Mouse (Mus musculus): ENCODE measurements around the gene Plekhh3.

Gene Plekhh3

GRCm38 (mm10) chr11:101170811-101171610, at the start of gene Plekhh3:
Plekhh3 (minus strand) TSS chr11:101171351.
- peak; percentile 95 to 97 for DNase-seq

GRCm38 (mm10) chr11:101220853-101221252, 49.7 kb upstream of the Plekhh3 start:
- DNase-seq = no peak

- peak; percentile 37 to 73 for DNase-seq
These were observed 47.4 kb upstream of the Plekhh3 start for GRCm38 (mm10) chr11:101218436-101219055.

GRCm38 (mm10) chr11:101216936-101217335, 45.8 kb upstream of the Plekhh3 start:
- DNase-seq = peak; percentile 14 to 54

GRCm38 (mm10) chr11:101211970-101212369, 40.8 kb upstream of the Plekhh3 start:
- peak in 1 of 2 experiments; percentile 65 for DNase-seq

- DNase-seq = peak in 1 of 2 experiments; percentile 25
These were observed 29.8 kb upstream of the Plekhh3 start for GRCm38 (mm10) chr11:101200986-101201385.

- no peak for DNase-seq
These were observed 28.4 kb upstream of the Plekhh3 start for GRCm38 (mm10) chr11:101199555-101199954.

- DNase-seq = no peak
These were observed 25.0 kb upstream of the Plekhh3 start for GRCm38 (mm10) chr11:101196175-101196574.

- no peak for DNase-seq
These were observed 24.4 kb upstream of the Plekhh3 start for GRCm38 (mm10) chr11:101195571-101195970.

GRCm38 (mm10) chr11:101195101-101195500, 23.9 kb upstream of the Plekhh3 start:
- DNase-seq = no peak

- no peak for DNase-seq
These were observed 23.5 kb upstream of the Plekhh3 start for GRCm38 (mm10) chr11:101194643-101195042.

- DNase-seq = no peak
These were observed 23.0 kb upstream of the Plekhh3 start for GRCm38 (mm10) chr11:101194137-101194536.

- DNase-seq = no peak
These were observed 21.9 kb upstream of the Plekhh3 start for GRCm38 (mm10) chr11:101193076-101193475.

GRCm38 (mm10) chr11:101192646-101193045, 21.5 kb upstream of the Plekhh3 start:
- DNase-seq = no peak

- DNase-seq = no peak
These were observed 20.8 kb upstream of the Plekhh3 start for GRCm38 (mm10) chr11:101191919-101192470.

- no peak for DNase-seq
These were observed 20.1 kb upstream of the Plekhh3 start for GRCm38 (mm10) chr11:101190913-101191907.

GRCm38 (mm10) chr11:101190181-101190912, 19.2 kb upstream of the Plekhh3 start:
- DNase-seq = no peak

- DNase-seq = peak in 1 of 2 experiments; percentile 42
These were observed 18.5 kb upstream of the Plekhh3 start for GRCm38 (mm10) chr11:101189495-101190180.

GRCm38 (mm10) chr11:101188166-101188805, 17.1 kb upstream of the Plekhh3 start:
- DNase-seq = no peak

- no peak for DNase-seq
These were observed 16.4 kb upstream of the Plekhh3 start for GRCm38 (mm10) chr11:101187541-101187940.

All from kidney, adult 8-10 months (tissue).